Mouse (Mus musculus) small intestine, adult 2 months (tissue): ENCODE results near the gene Batf3.

Source experiments
- CTCF ChIP-seq: fragments of 200-500 bp; IDR thresholded peaks from 2 replicates; pipeline ENCODE4 v1.5.1; 2012; ENCODE audit warnings: low read depth, mild to moderate bottlenecking, control low read depth, inconsistent platforms, low read length, moderate library complexity, mixed read lengths; ENCODE audit not compliant: insufficient replicate concordance, insufficient read length; ENCODE audit errors: extremely low read depth
- POLR2A ChIP-seq: fragments of 200-500 bp; IDR thresholded peaks from 2 replicates; pipeline ENCODE4 v1.6.1; 2012; ENCODE audit warnings: low read depth, mild to moderate bottlenecking, control low read depth, inconsistent platforms, low read length, moderate library complexity

DNA sequence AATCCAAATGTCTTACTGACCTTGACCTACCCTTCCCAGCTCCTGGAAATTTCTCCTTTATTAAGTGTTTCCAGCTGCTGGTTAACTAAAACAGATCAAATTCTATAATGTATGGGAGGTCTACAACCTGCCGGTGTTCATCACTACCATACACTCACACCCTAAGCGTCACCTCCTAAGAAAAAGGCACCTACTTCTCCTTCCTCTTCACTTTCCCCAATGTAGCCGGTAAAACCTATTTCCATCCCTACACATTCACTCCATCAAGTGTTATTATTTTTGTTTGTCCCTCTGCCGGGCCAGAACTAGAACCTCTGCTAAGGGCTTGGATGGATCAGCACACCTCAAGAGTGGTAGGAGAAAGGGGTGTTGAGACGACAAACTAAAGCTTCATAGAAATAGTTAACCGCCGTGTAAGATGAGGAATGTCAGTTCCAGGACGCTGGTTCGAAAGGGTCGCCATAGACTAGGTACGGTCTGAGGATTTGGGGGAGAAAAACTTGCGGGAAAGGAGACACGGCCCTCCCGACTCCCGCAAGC is 35.3 kb upstream of the Batf3 start:
- TF ChIP-seq CTCF, result no peak
- TF ChIP-seq POLR2A, result no peak
